ENCODE assay signal across 21 mouse cellular contexts in genomic region chr15:80016563-80017301, GRCm38 (mm10). TPM values are rescaled to one million over a fixed set of nuclear protein-coding genes. Genes with fewer than 3 reads are reported as not detected.
DNase-seq lines count a peak whose midpoint lies in the region; ATAC-seq and TF ChIP-seq lines count a peak whose summit lies in the region.
"Had no signal": no experiment of that assay in that cellular context is flagged by ENCODE, and none has a peak within 500 bp of the region (broad histone marks: within the 10 kb centered on the region; RNA-seq: fewer than 3 reads in every experiment).

No protein-coding gene starts in this region.

- H3K4me1 ChIP-seq in megakaryocyte, embryonic 14.5 days: peaks cover 69% of the 10 kb centered on the region
- peaks cover 0 to 19% of the 10 kb centered on the region in 2 experiments; a peak in 2 of 4 replicates for H3K4me1 ChIP-seq in MEL (ENCODE audit: control insufficient read depth in 1 of 2, insufficient read depth in 2 of 2, low read length in 2 of 2)
- peaks cover 24% of the 10 kb centered on the region for H3K4me1 ChIP-seq in forebrain, embryonic 11.5 days (replicated peaks; ENCODE audit: control insufficient read depth, insufficient read depth, low read length)

- no peak for TF ChIP-seq RAD21 in MEL (IDR thresholded peaks at IDR 0.05; ENCODE audit: low read depth, low read length)

- no peak for TF ChIP-seq POLR2A in MEL (IDR thresholded peaks at IDR 0.05; ENCODE audit: control insufficient read depth in 1 of 2, insufficient read depth in 1 of 2, low read depth in 1 of 2, low read length in 2 of 2, poor library complexity in 1 of 2)

- H3K79me2 ChIP-seq in MEL (ENCODE audit: control insufficient read depth, insufficient read depth, low read length, poor library complexity): no peaks in the 10 kb centered on the region

- no peaks in the 10 kb centered on the region for H3K9me3 ChIP-seq in megakaryocyte, embryonic 14.5 days
- H3K9me3 ChIP-seq in MEL (replicated peaks; ENCODE audit: insufficient read depth, low read length): no peaks in the 10 kb centered on the region
- no peaks in the 10 kb centered on the region for H3K9me3 ChIP-seq in forebrain, embryonic 11.5 days (ENCODE audit: control insufficient read depth, low read length)
- H3K9me3 ChIP-seq: embryonic facial prominence, embryonic 12.5 days; forebrain, embryonic 12.5 days; heart, embryonic 12.5 days; hindbrain, embryonic 15.5 days had no signal

- H3K36me3 ChIP-seq in megakaryocyte, embryonic 14.5 days (replicated peaks; ENCODE audit: low read length): peaks cover 32% of the 10 kb centered on the region
- peaks cover 0 to 5% of the 10 kb centered on the region in 2 experiments; a peak in 1 of 4 replicates for H3K36me3 ChIP-seq in MEL (ENCODE audit: control insufficient read depth in 1 of 2, insufficient read depth in 2 of 2, low read length in 2 of 2)
- H3K36me3 ChIP-seq in forebrain, embryonic 11.5 days (ENCODE audit: control insufficient read depth, insufficient read depth, low read length): no peaks in the 10 kb centered on the region
- H3K36me3 ChIP-seq: embryonic facial prominence, embryonic 12.5 days; forebrain, embryonic 12.5 days; heart, embryonic 12.5 days; hindbrain, embryonic 15.5 days had no signal

- intact Hi-C loops in heart, postnatal 14 days (cut with DNase I): no loop called here

- peak; percentile 64 to 65 for TF ChIP-seq EP300 in MEL (IDR thresholded peaks at IDR 0.05; ENCODE audit: low read depth in 1 of 2, low read length in 2 of 2)

- TF ChIP-seq CTCF in MEL (IDR thresholded peaks at IDR 0.05 in 2 of 3, conservative IDR thresholded peaks at IDR 0.05 in 1 of 3; ENCODE audit: control insufficient read depth in 1 of 3, insufficient read depth in 1 of 3, low read depth in 2 of 3, low read length in 3 of 3, poor library complexity in 1 of 3, severe bottlenecking in 1 of 3): peak in 2 of 3 experiments; percentile 6 to 33; a peak in 2 of 6 replicates

- no peak for ATAC-seq in megakaryocyte, adult 5-6 weeks (ENCODE audit: poor library complexity, severe bottlenecking)
- ATAC-seq in forebrain, embryonic 11.5 days (replicated peaks; ENCODE audit: low FRiP score): no peak
- ATAC-seq: activated CD4-positive, CD25-positive, alpha-beta regulatory T cell, adult 4 months; forebrain, embryonic 16.5 days had no signal

- H3K27me3 ChIP-seq in megakaryocyte, embryonic 14.5 days (replicated peaks): peaks cover 2% of the 10 kb centered on the region
- H3K27me3 ChIP-seq in MEL (ENCODE audit: control insufficient read depth in 1 of 2, insufficient read depth in 2 of 2, low read length in 2 of 2): peaks cover 2 to 7% of the 10 kb centered on the region in 2 experiments; a peak in 3 of 4 replicates
- peaks cover 50% of the 10 kb centered on the region for H3K27me3 ChIP-seq in forebrain, embryonic 11.5 days (ENCODE audit: control insufficient read depth, insufficient read depth, low read length)

- DNase-seq in MEL (ENCODE audit: low read depth, low spot score): peak; percentile 58
- DNase-seq in c-Kit-positive CD71-positive TER-119-negative erythroid progenitor cells, embryonic 14.5 days (ENCODE audit: low read depth): peak; percentile 36
- no peak for DNase-seq in adipocyte (ENCODE audit: low spot score)
- no peak for DNase-seq in heart, postnatal 14 days
- DNase-seq in forebrain, embryonic 11.5 days (ENCODE audit: low spot score): no peak
- DNase-seq: adrenal gland, adult 2 months; adrenal gland, postnatal 25 days; cerebellum, adult 11 months; cerebellum, adult 9-10 months; cerebellum, postnatal 25 days; gastrocnemius, postnatal 14 days; heart, postnatal 36 days; kidney, adult 11 months had no signal

- H3K9ac ChIP-seq in MEL (ENCODE audit: control insufficient read depth, low read depth, low read length, poor library complexity, severe bottlenecking): no peak overlapping the region
- H3K9ac ChIP-seq in forebrain, embryonic 11.5 days (ENCODE audit: low read length): no peak overlapping the region
- H3K9ac ChIP-seq: embryonic facial prominence, embryonic 12.5 days; forebrain, embryonic 12.5 days; heart, embryonic 12.5 days; hindbrain, embryonic 15.5 days had no signal

- WGBS in forebrain, embryonic 11.5 days: 89% methylated on average over 9 of the region's 9 CpGs

- H3K4me2 ChIP-seq in forebrain, embryonic 11.5 days (ENCODE audit: low read depth, low read length, severe bottlenecking): no peak overlapping the region
- H3K4me2 ChIP-seq: embryonic facial prominence, embryonic 12.5 days; forebrain, embryonic 12.5 days; heart, embryonic 12.5 days; hindbrain, embryonic 15.5 days had no signal

- H3K4me3 ChIP-seq in megakaryocyte, embryonic 14.5 days (replicated peaks): peak overlapping the region; percentile 44
- H3K4me3 ChIP-seq in MEL (ENCODE audit: control insufficient read depth in 1 of 2, insufficient read depth in 1 of 2, low read depth in 2 of 2, low read length in 2 of 2): no peak overlapping the region
- no peak overlapping the region for H3K4me3 ChIP-seq in forebrain, embryonic 11.5 days (ENCODE audit: low read depth, low read length)
- H3K4me3 ChIP-seq: embryonic facial prominence, embryonic 12.5 days; forebrain, embryonic 12.5 days; heart, embryonic 12.5 days; hindbrain, embryonic 15.5 days had no signal

- no peak overlapping the region for H3K27ac ChIP-seq in MEL (ENCODE audit: control insufficient read depth, low read depth, low read length)
- H3K27ac ChIP-seq in forebrain, embryonic 11.5 days (ENCODE audit: low read depth, low read length): no peak overlapping the region
- H3K27ac ChIP-seq: embryonic facial prominence, embryonic 12.5 days; forebrain, embryonic 12.5 days; hindbrain, embryonic 15.5 days had no signal

TF ChIP-seq in MEL, 35 proteins besides CTCF, POLR2A, EP300 and RAD21:
- TF ChIP-seq BHLHE40 (IDR thresholded peaks at IDR 0.05; ENCODE audit: borderline replicate concordance, low read depth, low read length) (no peak), RCOR1 (IDR thresholded peaks at IDR 0.05; ENCODE audit: low read depth, low read length) (0 out of 2 replicates have a peak, but pooled peaks have one; percentile 45), TAL1 (IDR thresholded peaks at IDR 0.05; ENCODE audit: low read length) (peak; percentile 42; the same call in 1 of the 2 replicates), MAX (IDR thresholded peaks at IDR 0.05; ENCODE audit: low read length) (no peak), NRF1 (IDR thresholded peaks at IDR 0.05; ENCODE audit: insufficient read depth, low read depth, low read length, poor library complexity, severe bottlenecking) (no peak), GABPA (IDR thresholded peaks at IDR 0.05; ENCODE audit: low read depth, low read length) (no peak), TCF12 (IDR thresholded peaks at IDR 0.05; ENCODE audit: low read depth, low read length) (peak; percentile 83), GATA1 (IDR thresholded peaks at IDR 0.05; ENCODE audit: low read depth, low read length) (peak; percentile 67), SIN3A (IDR thresholded peaks at IDR 0.05; ENCODE audit: low read length) (0 out of 2 replicates have a peak, but pooled peaks have one; percentile 40), USF2 (IDR thresholded peaks at IDR 0.05; ENCODE audit: borderline replicate concordance in 1 of 2, insufficient read depth in 1 of 2, low read depth in 1 of 2, low read length in 2 of 2) (no peak), MYB (IDR thresholded peaks at IDR 0.05; ENCODE audit: low read depth, low read length) (no peak), ZKSCAN1 (IDR thresholded peaks at IDR 0.05; ENCODE audit: low read depth, low read length) (no peak), HCFC1 (IDR thresholded peaks at IDR 0.05; ENCODE audit: low read depth, low read length) (no peak), ETS1 (IDR thresholded peaks at IDR 0.05; ENCODE audit: low read depth, low read length) (peak; percentile 76), MXI1 (IDR thresholded peaks at IDR 0.05; ENCODE audit: low read depth, low read length) (0 out of 2 replicates have a peak, but pooled peaks have one; percentile 55), MYC (IDR thresholded peaks at IDR 0.05; ENCODE audit: low read depth, low read length) (0 out of 2 replicates have a peak, but pooled peaks have one; percentile 26), TBP (IDR thresholded peaks at IDR 0.05; ENCODE audit: low read depth, low read length) (no peak)

RNA-seq across cellular contexts. Expression of gene Pdgfb, which starts 2.0 kb away (rescaled TPM):
- polyA plus RNA-seq in megakaryocyte, embryonic 14.5 days (2012; ENCODE audit: insufficient read depth, low replicate concordance): 107 and 125 TPM in 2 replicates
- total RNA-seq in megakaryocyte, adult 5-6 weeks (2015): 1.3 and 1.6 TPM in 2 replicates
- 0.40 and 1.7 TPM in 2 replicates for total RNA-seq in megakaryocyte, adult 5-6 weeks (2017)
- 0.23 and 0.26 TPM in 2 replicates for total RNA-seq in MEL (2012; rRNA removed)
- under 1 TPM in 1 of 2 experiments, not detected in 1; 0.72 TPM for polyA plus RNA-seq in MEL (2012; ENCODE audit: insufficient read depth in 1 of 2, insufficient read length in 2 of 2, low read depth in 1 of 2, low replicate concordance in 2 of 2, missing spikeins in 1 of 2)
- 10 to 100 TPM; 42.2 to 43.4 TPM for total RNA-seq in heart, postnatal 14 days (2021)
- polyA plus RNA-seq in forebrain, embryonic 11.5 days (2014; fragmentation: Nextera tagmentation; extraction: Ambion mirVana): 2.8 and 2.9 TPM in 2 replicates

RNA-seq across cellular contexts. Expression of gene Cbx7, which starts 45.8 kb away (rescaled TPM):
- 2.2 and 5.7 TPM in 2 replicates for polyA plus RNA-seq in megakaryocyte, embryonic 14.5 days (2012; ENCODE audit: insufficient read depth, low replicate concordance)
- total RNA-seq in megakaryocyte, adult 5-6 weeks (2015): 4.9 and 5.5 TPM in 2 replicates
- total RNA-seq in megakaryocyte, adult 5-6 weeks (2017): 3.9 and 7.0 TPM in 2 replicates
- total RNA-seq in MEL (2012; rRNA removed): 2.9 and 3.7 TPM in 2 replicates
- polyA plus RNA-seq in MEL (2012; ENCODE audit: insufficient read depth in 1 of 2, insufficient read length in 2 of 2, low read depth in 1 of 2, low replicate concordance in 2 of 2, missing spikeins in 1 of 2): 10 to 100 TPM in 1 of 2 experiments, not detected in 1; 11.1 TPM
- total RNA-seq in heart, postnatal 14 days (2021): 1 to 10 TPM; 3.6 to 7.8 TPM
- 2.5 and 3.3 TPM in 2 replicates for polyA plus RNA-seq in forebrain, embryonic 11.5 days (2014; fragmentation: Nextera tagmentation; extraction: Ambion mirVana)

Comparison
In these comparisons a context has a peak if more than half of its experiments do, and no peak if none do; other contexts are left out.
1. DNase-seq: peak in MEL (single experiment) and c-Kit-positive CD71-positive TER-119-negative erythroid progenitor cells, embryonic 14.5 days (single experiment); none in adipocyte (single experiment), heart, postnatal 14 days (0 of 2) and forebrain, embryonic 11.5 days (single experiment).
2. RNA of gene Pdgfb, which starts 2.0 kb away (total RNA-seq): 42.2 to 43.4 TPM in heart, postnatal 14 days; 0.40 to 1.7 TPM in megakaryocyte, adult 5-6 weeks and 0.23 to 0.26 TPM in MEL; every median in the first group is over 10 times any median in the second.